Mouse (Mus musculus): ENCODE measurements at regions not wholly inside any gene's neighbourhood (a gene's known extent, or its start where the extent isn't known, plus 50 kb on each side); places are given as distances from the start of the nearest gene placed in this dataset.

GRCm38 (mm10) chr1:120685650-120686244, 83.5 kb downstream of the En1 start:
- no peak for TF ChIP-seq POLR2A (IDR thresholded peaks at IDR 0.05; ENCODE audit: borderline replicate concordance, low read depth, low read length)
- no peak for TF ChIP-seq CTCF (IDR thresholded peaks at IDR 0.05; ENCODE audit: low read depth, low read length)

All from bone marrow macrophage, adult 2 months (primary cell).